Mouse (Mus musculus) MEL (cell line): ENCODE results near the gene Cnn2.

Source experiments
- CTCF ChIP-seq, 3 experiments: IDR thresholded peaks in 2 of 3; conservative IDR thresholded peaks in 1 of 3; 2 replicates each; pipeline ENCODE4 v1.5.1; 2011 to 2012; ENCODE audit warnings: low read length in 3 of 3, low read depth in 2 of 3, mild to moderate bottlenecking in 2 of 3, improper control_type of control experiment in 1 of 3, inconsistent platforms in 1 of 3, mixed read lengths in 1 of 3, moderate library complexity in 1 of 3; ENCODE audit not compliant: control insufficient read depth in 1 of 3, insufficient read depth in 1 of 3, poor library complexity in 1 of 3, severe bottlenecking in 1 of 3
- EP300 ChIP-seq, 2 experiments: IDR thresholded peaks; 2 replicates each; pipeline ENCODE4 v1.6.1; 2011; ENCODE audit warnings: improper control_type of control experiment in 2 of 2, low read length in 2 of 2, low read depth in 1 of 2, mild to moderate bottlenecking in 1 of 2
- GABPA ChIP-seq: IDR thresholded peaks from 2 replicates; pipeline ENCODE4 v1.6.1; 2012; ENCODE audit warnings: low read depth, mild to moderate bottlenecking, inconsistent platforms, low read length, improper control_type of control experiment, moderate library complexity
- MEF2A ChIP-seq: IDR thresholded peaks from 2 replicates; pipeline ENCODE4 v1.6.1; 2014; ENCODE audit warnings: low read depth, mild to moderate bottlenecking, inconsistent platforms, low read length, improper control_type of control experiment; ENCODE audit not compliant: poor library complexity, insufficient replicate concordance, severe bottlenecking; ENCODE audit errors: extremely low read depth
- POLR2A ChIP-seq, 2 experiments: IDR thresholded peaks; 2 replicates each; pipeline ENCODE4 v1.6.1; 2011 to 2012; ENCODE audit warnings: low read length in 2 of 2, mild to moderate bottlenecking in 2 of 2, control low read depth in 1 of 2, improper control_type of control experiment in 1 of 2, low read depth in 1 of 2, moderate library complexity in 1 of 2; ENCODE audit not compliant: control insufficient read depth in 1 of 2, insufficient read depth in 1 of 2, poor library complexity in 1 of 2
- POLR2AphosphoS2 ChIP-seq: IDR thresholded peaks from 2 replicates; pipeline ENCODE4 v1.6.1; 2011; ENCODE audit warnings: low read length, improper control_type of control experiment
- RAD21 ChIP-seq: IDR thresholded peaks from 2 replicates; pipeline ENCODE4 v1.6.1; 2011; ENCODE audit warnings: mild to moderate bottlenecking, low read depth, low read length, improper control_type of control experiment
- TCF12 ChIP-seq: IDR thresholded peaks from 2 replicates; pipeline ENCODE4 v1.6.1; 2014; ENCODE audit warnings: low read depth, mild to moderate bottlenecking, inconsistent platforms, low read length, improper control_type of control experiment, moderate library complexity

DNA sequence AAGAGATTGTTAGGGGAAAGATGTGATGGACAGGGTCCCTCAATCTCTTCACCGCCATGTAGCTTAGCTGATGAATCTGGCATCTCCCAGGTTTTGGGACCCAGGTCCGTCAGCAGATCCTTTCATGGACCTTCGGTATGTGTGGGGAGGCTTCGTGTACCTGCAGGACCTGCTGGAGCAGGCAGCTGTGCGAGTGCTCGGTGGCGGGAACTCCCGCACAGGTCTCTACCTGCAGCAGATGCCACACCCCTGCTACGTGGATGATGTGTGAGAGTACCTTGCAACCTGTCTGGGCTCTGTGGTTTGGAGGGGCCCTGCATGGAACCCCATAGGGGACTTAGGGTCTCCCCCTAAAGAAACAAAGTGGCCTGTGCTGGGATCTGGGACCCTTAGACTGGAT is 13.6 kb downstream of the Cnn2 start:
- TF ChIP-seq EP300 (IDR thresholded peaks at IDR 0.05; ENCODE audit: low read depth in 1 of 2, low read length in 2 of 2) (no peak), CTCF (IDR thresholded peaks at IDR 0.05 in 2 of 3, conservative IDR thresholded peaks at IDR 0.05 in 1 of 3; ENCODE audit: control insufficient read depth in 1 of 3, insufficient read depth in 1 of 3, low read depth in 2 of 3, low read length in 3 of 3, poor library complexity in 1 of 3, severe bottlenecking in 1 of 3) (no peak), POLR2AphosphoS2 (no peak), MEF2A (no peak), TCF12 (no peak), RAD21 (no peak), GABPA (no peak), POLR2A (IDR thresholded peaks at IDR 0.05; ENCODE audit: control insufficient read depth in 1 of 2, insufficient read depth in 1 of 2, low read depth in 1 of 2, low read length in 2 of 2, poor library complexity in 1 of 2) (no peak)
